Mouse (Mus musculus): ENCODE measurements around the gene Matk.

Gene Matk

DNA sequence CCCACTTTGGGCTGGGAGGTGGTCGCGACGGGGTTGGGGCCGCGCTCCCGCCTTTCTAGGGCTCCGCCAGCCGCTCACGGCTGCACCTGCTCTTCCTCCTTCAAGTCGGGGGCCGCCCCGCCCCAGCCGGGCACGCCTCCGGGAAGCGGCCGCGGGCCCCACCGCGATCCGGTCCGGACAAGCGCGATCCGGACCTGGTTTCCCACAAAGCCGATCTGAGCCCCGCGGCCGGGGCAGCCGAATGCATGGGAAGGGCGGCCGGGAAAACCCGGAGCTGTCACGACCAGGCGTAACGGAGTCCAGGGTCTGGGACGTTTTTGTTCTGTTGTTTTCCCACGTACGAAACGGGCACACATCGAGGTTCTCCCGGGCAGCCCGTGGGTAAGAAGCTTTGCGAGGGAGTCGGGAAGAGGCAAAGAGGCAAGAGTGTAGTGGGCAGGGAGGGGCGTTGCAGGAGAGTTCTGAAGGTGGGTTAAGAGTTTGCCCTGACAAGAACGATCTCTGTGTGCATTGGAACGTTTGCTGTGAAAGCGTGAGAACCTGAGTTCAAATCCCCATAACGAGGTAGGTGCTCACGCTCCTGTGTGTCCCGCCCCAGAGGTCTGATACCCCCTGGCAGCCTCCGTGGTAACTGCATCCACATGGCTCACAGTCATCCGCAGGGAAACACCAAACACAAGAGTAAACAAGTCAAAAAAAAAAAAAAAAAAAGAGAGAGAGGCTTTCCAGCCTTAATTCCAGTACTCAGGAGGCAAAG lies 33.1 kb downstream of the Matk start:
- peak in 1 of 2 experiments; percentile 78 for DNase-seq (ENCODE audit: low spot score in 2 of 2)

DNA sequence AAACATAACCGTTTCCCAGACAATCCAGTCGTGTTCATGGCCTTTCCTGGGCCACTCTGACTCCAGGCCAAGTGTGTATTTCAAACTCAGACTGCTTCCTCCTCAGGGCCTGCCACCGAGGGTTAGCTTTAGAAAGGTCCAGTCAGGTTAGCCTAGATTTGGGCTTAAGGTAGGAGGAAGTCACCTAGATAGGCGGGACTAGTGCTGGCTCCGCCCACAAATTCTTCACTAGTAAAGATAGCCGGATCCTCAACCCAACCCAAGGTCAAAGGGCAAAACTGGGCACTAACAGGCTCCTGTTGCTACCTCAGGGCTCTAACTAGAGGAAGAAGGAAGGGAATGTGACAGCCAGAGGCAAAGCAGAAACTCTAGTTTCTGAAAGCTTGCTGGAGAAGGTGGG lies 33.9 kb downstream of the Matk start:
- no peak for DNase-seq (ENCODE audit: low spot score in 2 of 2)

DNA sequence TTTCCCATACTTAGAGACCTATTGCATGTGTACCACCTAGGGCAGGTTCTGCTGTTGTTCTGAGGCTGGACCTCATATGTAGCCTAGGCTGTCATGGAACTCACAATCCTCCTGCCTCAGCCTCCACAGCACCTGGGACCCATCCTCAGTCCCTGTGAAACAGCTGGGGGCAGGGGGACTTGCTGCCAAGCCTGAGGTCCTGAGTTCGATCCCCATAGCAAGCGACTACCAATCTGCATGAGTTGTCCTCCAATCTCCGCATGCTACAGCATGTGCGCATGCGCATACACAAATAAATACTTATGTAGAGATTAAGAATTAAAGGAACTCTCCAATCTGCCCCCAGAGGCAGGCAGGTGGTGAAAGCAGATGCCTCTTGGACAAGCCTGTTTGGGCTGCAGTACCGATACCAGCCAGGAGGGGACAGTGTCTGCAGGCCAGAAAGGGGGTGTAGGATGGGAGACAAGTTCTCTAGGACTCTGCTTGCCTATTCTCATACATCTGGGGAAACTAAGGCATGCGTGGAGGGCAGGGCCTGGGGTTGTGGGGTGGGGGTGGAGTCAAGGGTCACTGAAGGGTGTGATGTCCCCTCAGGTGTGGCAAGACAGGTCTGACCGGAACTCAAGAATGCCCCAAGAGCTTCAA lies 34.9 kb downstream of the Matk start:
- no peak for DNase-seq (ENCODE audit: low spot score in 2 of 2)

DNA sequence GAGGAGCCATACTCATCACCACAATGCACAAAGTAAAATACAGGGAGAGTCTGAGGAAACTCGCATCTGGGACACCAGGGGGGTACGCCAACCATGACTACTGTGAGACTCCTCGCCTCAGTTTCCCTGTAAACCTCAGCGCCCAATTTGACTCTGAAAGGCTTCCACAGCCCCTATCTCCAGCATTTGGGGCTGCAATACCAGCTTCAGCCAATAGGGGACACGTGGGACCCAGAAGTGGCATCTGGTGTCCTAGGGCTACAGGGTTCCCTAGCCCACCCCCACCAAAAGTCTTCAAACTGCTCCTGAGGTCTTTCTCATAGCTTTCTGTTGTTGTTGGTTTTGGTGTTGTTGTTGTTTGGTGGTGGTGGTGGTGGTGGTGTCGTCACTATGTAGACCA lies 35.9 kb downstream of the Matk start:
- no peak for DNase-seq (ENCODE audit: low spot score in 2 of 2)

DNA sequence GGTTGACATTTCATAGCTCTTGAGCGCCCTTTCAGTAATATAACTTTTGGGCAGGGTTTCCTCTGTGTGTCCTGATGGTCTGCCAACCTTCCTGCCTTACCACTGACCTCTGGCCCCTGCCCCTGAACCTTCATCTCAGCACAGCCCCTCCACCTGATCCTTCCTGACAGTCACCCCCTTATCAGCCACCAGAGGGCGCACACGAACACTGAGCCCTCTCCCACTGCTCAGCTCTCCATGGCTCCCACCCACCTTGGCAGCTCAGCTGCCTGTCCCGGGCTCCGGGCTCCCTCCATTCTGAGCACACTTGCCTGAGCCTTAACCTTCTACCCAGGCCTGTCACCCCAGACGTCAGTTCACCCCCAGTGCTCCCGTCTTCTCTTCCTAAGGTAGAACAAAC lies 36.5 kb downstream of the Matk start:
- no peak for DNase-seq (ENCODE audit: low spot score in 2 of 2)

DNA sequence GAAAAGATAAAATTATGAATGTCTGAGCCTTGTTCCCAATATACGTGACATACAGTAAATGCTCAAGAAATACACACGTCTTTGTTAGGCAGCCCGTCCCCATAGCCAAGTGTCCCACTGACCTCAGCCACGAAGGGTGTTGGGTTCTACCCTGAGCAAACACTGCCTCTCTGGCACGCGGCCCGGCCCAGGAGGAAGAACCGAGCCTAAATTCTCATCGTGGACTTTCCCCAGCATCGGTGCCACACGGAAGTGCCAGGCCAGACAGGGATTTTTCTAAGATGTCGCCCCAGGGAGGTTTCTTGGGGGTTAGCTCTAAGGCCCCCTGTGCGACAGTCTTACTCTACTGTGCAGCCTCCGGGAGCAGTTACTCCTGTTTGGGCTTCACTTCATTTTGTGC lies 37.1 kb downstream of the Matk start:
- no peak for DNase-seq (ENCODE audit: low spot score in 2 of 2)

DNA sequence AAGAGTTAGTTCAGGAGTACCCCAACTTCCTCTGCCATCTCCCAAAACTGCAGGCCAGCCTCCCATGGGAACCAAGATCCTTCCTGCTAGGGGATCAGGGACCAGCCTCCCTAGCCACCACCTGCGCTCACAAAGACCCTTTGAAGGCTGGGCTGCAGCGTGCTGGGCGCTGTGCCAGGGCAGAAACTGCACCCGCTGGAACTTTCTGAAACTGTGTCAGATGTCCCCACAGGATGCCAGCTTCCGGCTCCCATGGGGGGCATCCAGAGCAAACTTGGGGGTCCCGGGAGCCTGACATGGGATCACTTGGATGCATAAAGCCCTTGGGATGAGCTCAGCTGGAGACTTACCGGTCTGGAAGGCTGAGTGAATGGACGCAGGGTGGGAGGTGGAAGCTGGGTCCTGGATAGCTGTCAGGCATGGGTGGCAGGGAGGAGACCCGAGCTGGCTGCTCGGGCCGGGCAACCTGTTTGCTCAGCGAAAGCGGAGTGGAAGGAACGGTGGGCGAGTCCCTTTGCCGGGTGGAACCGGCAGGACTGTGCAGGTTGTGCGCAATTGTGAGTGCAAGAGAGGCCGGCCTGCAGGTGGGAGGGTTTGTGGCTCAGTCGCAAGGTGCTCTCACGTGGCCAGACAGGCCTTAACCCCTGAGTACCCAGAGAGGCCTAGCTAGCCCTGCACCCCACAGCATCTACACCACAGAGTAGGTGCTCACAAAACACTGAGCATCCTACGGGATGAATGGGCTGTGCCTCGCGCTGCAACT lies 38.1 kb downstream of the Matk start:
- DNase-seq (ENCODE audit: low spot score in 2 of 2) = no peak

DNA sequence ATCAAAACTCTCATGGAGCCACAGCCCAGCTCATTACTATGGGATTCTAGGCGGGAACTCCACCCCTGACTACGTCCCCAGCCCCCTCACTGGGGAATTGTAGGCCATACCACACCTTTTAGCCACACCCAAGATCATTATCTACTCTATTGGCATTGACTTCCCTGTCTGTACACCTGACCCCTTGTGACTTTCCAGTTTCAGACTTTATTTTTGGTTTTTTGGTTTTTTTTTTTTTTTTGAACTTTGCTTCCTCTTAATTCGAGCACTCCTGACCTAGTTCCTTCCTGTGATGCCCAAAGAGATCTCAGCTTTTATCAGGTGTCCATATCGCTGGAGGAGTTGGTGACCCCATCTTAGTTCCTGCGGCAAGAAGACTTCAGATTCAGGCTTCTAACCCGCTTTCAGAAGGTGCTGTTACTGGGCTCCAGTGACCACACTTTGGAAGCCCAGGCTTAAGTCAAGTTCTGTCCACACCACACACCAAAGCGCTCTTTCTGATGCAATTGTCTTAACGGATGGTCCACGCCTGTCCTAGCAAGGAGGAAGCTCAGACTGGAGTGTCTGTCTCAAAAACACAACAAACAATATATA lies 38.9 kb downstream of the Matk start, which contains the start of gene Tjp3:
Gene Tjp3, minus strand, starts transcription at position 71 of the 594 bp plus-strand sequence.
- no peak for DNase-seq (ENCODE audit: low spot score in 2 of 2)

DNA sequence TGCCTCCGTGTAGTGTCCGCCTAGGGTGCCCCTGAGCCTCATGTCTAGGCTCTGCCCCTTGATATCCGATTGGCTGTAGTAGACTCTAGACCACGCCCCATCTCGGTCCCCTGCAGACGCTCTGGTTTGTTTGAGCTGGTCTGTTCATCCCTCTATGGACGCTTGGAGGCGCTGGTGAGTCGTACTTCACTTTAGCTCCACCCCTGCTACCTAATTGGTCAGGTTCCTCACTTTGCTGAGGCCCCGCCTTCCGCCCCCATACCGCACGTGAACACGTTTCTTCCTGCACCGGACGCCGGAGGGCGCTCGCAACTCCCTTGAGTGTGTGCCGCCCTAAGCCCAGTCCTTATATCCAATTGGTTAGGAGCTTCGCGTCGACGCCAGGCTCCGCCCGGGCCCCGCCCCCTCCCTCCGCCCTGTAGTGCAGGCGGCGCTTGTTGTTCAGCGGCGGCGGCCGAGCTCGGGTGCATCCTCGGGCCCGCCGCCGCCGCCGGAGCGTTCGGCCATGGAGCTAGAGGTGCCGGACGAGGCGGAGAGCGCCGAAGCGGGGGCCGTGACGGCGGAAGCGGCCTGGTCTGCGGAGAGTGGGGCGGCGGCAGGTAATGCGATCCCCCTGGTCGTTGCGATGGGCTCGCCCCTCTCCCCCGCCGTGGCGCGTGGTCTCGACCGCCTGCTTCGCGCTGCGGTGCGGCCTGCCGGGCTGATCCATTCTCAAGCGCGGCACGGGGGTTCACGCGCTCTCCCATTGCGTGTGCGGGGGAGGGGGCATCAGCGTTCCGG lies 40.0 kb downstream of the Matk start, which contains the start of gene Pip5k1c:
Gene Pip5k1c, plus strand, starts transcription at position 410 of the 780 bp plus-strand sequence.
- peak; percentile 100 for DNase-seq (ENCODE audit: low spot score in 2 of 2)

DNA sequence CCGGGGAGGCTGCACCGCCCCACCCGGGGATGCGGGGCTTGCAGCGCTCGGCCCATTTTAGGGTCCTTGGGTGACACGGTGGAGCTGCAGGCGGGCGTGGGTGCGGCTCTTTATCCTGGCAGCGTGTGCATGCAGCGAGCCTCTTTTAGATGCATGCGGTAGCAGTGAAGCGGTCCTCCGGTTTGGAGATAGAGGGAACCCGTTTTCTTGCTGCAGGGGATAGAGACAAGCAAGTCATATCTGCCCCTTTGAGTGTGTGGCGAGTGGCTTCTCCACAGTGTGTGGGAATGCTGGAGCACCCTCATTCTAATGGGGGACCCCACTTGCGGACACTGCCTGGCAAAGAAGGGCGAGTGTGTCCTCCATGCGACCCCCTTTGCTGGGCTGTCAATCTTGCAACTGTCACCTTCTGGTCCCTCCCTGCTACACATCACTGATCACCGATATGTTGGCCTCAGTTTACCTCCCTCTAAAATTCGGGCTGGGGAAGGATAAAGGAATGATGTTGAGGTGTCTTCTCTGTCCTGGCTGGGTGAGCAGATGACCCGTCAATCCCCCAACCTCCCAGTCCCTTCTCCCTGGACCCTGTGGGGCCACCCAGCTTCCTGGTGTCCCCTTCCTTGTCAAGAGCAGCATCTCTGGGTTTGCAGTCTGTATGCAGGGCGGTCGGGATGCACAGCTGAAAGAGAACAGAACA lies 40.7 kb downstream of the Matk start:
- no peak for DNase-seq (ENCODE audit: low spot score in 2 of 2)

DNA sequence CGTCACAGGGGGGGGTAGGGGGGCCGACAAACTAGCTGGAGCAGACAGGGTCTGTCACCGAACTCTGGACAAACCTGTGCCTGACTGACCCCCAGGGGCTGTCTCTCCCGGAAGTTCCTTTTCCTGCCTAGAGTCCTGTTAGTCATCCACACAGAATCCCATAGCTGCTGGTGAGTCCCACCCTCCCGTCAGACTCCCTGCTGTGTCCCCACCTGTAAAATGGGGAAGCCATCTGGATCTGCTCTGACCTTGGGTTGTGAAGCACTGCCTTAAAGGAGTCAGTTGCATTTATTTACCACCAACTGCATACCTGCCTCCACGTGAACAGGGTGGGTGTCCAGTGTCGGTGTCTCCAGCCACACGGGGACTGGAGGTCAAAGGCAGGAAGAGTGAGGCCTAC lies 41.7 kb downstream of the Matk start:
- DNase-seq (ENCODE audit: low spot score in 2 of 2) = no peak

DNA sequence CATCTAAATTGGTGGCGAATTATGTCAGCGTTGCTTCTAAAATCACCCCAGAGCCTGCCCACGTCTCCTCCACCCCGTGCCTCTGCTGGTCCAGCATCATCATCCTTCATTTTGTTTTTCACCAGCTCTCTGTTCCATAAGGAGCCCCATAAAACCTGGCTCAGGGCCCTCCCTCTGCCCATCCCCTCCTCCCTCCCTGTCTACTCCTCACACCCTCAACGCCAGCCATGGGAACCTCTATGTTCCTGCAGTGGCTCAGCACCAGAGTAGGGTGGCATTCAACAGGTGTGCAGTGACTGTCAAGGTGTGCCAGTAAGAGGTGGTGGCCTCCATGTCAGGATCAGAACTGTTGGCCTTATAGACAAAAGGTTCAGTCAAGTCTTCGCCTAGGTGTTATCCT lies 42.5 kb downstream of the Matk start:
- no peak for DNase-seq (ENCODE audit: low spot score in 2 of 2)

DNA sequence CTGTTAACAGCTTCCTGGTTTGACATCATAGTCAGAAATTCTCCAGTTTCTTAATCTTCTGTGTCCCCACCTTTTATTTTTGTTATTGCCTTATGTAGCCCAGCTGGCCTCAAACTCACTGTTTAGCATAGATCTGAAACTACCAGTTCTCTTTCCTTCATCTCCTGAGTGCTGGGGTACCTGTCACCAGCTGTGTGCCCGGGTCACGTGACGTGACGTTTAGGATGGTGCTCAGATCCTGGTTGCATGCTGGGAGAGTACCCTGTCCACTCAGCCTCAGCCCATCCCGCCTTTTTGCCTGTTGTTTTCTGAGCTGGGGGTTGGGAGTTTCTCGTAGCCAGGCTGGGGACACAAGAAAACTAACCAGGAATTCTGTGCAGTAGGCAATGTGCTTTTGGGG lies 44.5 kb downstream of the Matk start:
- no peak for DNase-seq (ENCODE audit: low spot score in 2 of 2)

DNA sequence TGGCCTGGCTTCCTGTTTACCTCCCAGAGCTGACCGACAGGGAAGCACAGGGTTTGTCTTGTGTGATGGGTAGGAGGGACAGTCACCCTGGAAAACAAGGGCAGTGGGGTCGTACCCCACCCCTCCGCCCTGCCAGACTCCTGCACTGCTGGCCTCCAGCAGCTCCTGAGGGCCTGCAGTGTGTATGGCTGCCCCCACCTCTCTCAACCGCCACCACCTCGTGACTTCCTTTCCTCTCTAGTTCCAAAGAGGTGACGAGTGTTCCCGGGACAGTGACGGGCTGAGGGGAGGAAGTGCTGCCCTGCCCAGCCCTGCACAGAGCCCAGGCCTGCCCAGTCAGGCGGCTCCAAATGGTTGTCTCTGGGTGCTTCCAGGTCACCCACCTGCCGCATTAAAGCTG lies 45.1 kb downstream of the Matk start:
- no peak for DNase-seq (ENCODE audit: low spot score in 2 of 2)

DNA sequence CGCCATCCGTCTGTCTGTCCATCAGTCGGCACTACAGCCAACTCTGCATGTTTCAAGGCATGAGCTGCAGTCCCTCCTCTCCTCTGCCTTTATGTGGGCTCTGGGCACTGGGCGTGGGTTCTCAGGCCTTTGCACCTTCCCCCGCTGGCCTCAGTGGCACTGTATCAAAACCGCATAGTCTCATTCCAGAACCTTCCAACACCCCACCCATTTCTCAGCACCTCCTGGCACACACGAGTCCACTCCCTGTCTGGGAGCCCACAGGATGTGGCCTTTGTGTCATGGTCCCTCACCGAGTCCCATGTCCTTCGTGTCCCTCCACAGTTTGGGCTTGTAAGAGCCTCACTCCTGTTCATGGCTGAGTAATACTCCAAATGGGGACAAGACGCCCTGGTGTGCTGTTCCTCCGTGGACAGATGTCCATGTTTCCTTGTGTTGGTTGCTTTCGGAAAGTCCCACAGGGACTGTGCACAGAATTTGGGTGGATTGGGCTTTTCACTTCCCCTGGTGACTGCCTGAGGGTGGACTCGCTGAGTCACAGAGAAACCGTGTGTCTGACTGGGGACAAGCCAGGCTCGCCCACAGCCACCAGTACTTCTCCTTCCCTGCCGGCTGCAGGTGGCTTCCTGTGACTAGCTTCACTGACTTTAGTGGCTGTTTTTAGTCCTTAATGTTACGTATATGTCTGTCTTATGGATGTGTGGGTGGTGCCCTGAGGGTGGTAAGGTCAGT lies 45.8 kb downstream of the Matk start:
- DNase-seq (ENCODE audit: low spot score in 2 of 2) = peak in 1 of 2 experiments; percentile 83

DNA sequence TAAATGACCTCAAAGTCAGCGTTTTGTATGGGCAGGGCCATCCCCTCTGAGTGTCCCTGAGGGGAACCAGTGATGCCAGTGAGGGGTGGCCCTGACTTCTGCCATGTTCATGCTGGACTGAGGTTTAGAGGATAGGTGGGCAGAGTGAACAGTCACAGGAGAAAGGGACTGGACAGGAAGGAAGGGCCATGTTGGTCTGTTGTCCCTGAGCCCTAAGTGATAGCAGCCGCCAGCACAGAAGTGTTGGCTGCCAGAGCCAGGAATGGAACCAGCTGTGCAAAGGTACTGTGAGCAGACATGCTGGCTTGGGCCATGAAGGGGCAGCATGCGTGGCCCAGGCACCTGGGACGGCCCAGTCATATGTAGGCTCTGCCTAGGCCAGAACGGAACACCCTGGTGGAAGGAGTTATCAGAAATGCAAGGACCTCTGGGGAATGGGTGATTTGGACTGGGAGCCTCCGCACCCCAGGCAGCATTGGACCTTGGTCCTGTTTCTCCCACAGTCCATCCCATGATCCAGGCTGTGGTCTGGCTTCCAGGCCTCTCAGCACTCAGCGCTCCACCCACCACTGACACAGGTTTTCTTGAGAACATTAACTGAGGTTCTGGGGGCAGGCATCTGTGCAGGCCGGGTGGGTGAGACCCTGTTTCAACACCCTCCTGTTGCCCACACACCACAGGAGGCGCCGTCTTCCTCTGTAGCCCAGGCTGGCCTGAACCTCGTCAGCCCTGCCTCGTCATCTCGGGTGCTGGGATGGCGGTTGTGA lies 47.0 kb downstream of the Matk start:
- no peak for DNase-seq (ENCODE audit: low spot score in 2 of 2)

DNA sequence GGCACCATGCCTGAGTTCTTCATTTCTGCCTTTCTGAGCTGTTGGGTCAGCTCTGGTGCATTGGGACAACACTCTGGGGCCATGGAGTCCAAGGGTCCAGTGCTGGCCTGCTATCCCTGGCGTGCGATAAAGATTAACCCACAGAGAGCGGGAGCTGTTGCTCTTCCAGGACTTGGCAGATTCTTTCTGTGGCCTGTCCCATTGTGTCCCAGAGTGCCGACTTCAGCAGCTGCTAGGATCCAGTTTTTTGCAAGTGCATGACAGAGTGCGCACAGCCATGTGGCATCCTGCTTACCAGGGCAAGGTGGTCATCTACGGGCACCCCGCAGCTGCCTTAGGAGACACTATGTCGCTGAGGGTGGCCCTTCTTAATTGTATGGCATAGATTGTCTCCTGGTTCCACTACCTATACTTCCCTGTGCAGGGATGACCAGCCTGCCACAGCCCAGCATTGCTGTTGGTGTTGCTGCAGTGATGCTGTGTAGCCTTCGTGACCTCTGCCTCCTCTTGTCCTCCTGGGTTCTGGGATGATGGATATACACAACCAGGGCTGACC lies 47.7 kb downstream of the Matk start:
- no peak for DNase-seq (ENCODE audit: low spot score in 2 of 2)

DNA sequence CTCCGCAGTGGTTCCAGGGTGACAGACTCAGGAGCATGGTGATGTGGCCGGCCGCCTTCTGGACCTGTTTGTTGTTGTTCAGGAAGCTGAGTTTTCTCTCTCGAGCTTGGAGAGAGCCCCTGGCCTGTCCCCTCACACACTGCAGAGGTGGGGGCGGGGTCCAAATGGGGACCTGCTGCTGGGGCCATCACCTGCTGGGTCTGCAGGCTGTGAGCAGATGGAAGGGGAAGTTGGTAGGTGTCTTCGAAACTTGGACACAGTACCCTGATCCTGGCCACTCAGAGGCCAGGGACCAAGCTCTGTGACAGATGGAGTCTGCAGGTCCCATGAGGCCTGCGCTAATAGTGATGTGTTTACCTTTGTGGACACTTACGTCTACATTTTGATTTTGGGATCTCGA lies 48.6 kb downstream of the Matk start:
- no peak for DNase-seq (ENCODE audit: low spot score in 2 of 2)

DNA sequence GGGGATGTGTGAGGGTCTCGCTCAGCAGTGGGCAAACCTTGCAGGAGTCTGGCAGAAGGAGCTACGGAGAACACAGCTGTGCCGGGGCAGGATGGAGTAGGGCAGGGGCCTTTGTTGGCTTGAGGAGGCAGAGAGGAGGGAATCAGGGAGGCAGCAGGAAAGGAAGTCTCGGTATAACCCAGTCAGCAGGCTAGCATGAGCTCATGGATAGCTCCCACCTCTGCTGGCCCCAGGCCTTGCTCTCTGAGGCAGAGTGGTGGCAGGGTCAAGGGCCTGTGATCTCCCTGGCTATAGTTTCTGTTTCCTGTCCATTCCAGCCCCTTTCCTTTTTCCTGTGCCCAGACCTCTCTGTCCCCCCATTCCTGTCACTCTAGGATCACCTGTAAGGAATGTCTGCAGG lies 49.6 kb downstream of the Matk start:
- no peak for DNase-seq (ENCODE audit: low spot score in 2 of 2)
